Mouse (Mus musculus) thymus, postnatal 36 days (tissue): ENCODE results near the gene Hist1h2ad.
"Not testable (repeated sequence)": the region's sequence is repeated elsewhere in the genome, so short reads cannot be mapped to it uniquely, and the experiment has no call there.

Source experiments
- DNase-seq, 2 experiments: peaks; one replicate each; pipeline ENCODE4 v3.0.0; 2022; ENCODE audit warnings: mixed read lengths in 2 of 2

The Hist1h2ad gene

GRCm38 (mm10) chr13:23570261-23571021 lies 3.7 kb upstream of the Hist1h2ad start:
- DNase-seq, result not testable (repeated sequence)

GRCm38 (mm10) chr13:23571022-23571503 lies 3.1 kb upstream of the Hist1h2ad start, which contains the start of the genes Hist1h2ae and Hist1h2bg:
Gene Hist1h2ae, minus strand, starts transcription at chr13:23571220.
Gene Hist1h2bg, plus strand, starts transcription at chr13:23571396.
- peak; percentile 75 to 81 for DNase-seq

GRCm38 (mm10) chr13:23571504-23572217 lies 2.5 kb upstream of the Hist1h2ad start:
- not testable (repeated sequence) for DNase-seq

GRCm38 (mm10) chr13:23572218-23573033 lies 1.8 kb upstream of the Hist1h2ad start:
- DNase-seq, result no peak

- peak in 1 of 2 experiments; percentile 40 for DNase-seq
Measured at GRCm38 (mm10) chr13:23573034-23573897, 915 bp upstream of the Hist1h2ad start.

GRCm38 (mm10) chr13:23574546-23575170 lies 477 bp downstream of the Hist1h2ad start:
- not testable (repeated sequence) for DNase-seq

- peak in 1 of 2 experiments; percentile 34 for DNase-seq
Measured at GRCm38 (mm10) chr13:23575271-23575851, 1.2 kb downstream of the Hist1h2ad start, which contains the start of gene Hist1h3d. Gene Hist1h3d, plus strand, starts transcription at chr13:23575763.

GRCm38 (mm10) chr13:23575864-23576313 lies 1.7 kb downstream of the Hist1h2ad start:
- peak in 1 of 2 experiments; percentile 42 for DNase-seq

- DNase-seq, result no peak
Measured at GRCm38 (mm10) chr13:23576351-23576881, 2.2 kb downstream of the Hist1h2ad start.

GRCm38 (mm10) chr13:23576906-23577639 lies 2.9 kb downstream of the Hist1h2ad start:
- no peak for DNase-seq

GRCm38 (mm10) chr13:23577835-23578234 lies 3.7 kb downstream of the Hist1h2ad start:
- DNase-seq, result no peak

GRCm38 (mm10) chr13:23581408-23582218 lies 7.4 kb downstream of the Hist1h2ad start, which contains the start of gene Hist1h4d:
Gene Hist1h4d, plus strand, starts transcription at chr13:23581598.
- DNase-seq, result peak; percentile 95

GRCm38 (mm10) chr13:23582219-23583056 lies 8.3 kb downstream of the Hist1h2ad start:
- no peak for DNase-seq

GRCm38 (mm10) chr13:23583387-23584068 lies 9.3 kb downstream of the Hist1h2ad start:
- no peak for DNase-seq

GRCm38 (mm10) chr13:23584331-23584730 lies 10.2 kb downstream of the Hist1h2ad start:
- peak in 1 of 2 experiments; percentile 17 for DNase-seq

GRCm38 (mm10) chr13:23585029-23585441 lies 10.9 kb downstream of the Hist1h2ad start:
- DNase-seq, result peak; percentile 72 to 75
